Mouse (Mus musculus): ENCODE results near the gene Syt11.
"Not testable (repeated sequence)": the region's sequence is repeated elsewhere in the genome, so short reads cannot be mapped to it uniquely, and the experiment has no call there.

Syt11 gene

DNA sequence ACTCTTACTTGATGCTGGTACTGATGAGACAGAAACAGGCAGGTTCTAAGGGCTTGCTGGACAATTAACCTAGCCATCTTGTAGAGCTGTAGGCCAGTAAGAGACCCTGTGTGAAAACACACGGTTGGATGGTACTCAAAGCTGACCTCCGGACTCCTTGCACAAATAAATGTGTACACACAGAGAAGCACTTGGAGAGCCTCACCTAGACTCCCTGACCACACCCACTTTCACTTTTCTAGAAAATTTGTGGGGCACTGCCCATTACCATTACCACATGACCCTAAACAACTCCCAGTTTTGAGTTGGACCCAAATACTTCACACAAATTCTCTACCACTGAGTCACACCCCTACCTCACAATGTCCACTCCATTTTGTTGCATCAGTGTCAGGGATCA, 38.4 kb downstream of the Syt11 start:
- no peak for DNase-seq (ENCODE audit: low spot score)

- DNase-seq (ENCODE audit: low spot score): no peak
Observed at GRCm38 (mm10) chr3:88719098-88719497, 55.9 kb downstream of the Syt11 start.

- DNase-seq (ENCODE audit: low spot score): no peak
Observed at GRCm38 (mm10) chr3:88717831-88718230, 57.1 kb downstream of the Syt11 start.

- DNase-seq (ENCODE audit: low spot score): no peak
Observed at GRCm38 (mm10) chr3:88717198-88717798, 57.7 kb downstream of the Syt11 start.

GRCm38 (mm10) chr3:88716399-88717197, 58.4 kb downstream of the Syt11 start, which contains the start of gene Rit1:
Gene Rit1 (plus strand): TSS chr3:88716838.
- DNase-seq (ENCODE audit: low spot score): peak; percentile 66

DNA sequence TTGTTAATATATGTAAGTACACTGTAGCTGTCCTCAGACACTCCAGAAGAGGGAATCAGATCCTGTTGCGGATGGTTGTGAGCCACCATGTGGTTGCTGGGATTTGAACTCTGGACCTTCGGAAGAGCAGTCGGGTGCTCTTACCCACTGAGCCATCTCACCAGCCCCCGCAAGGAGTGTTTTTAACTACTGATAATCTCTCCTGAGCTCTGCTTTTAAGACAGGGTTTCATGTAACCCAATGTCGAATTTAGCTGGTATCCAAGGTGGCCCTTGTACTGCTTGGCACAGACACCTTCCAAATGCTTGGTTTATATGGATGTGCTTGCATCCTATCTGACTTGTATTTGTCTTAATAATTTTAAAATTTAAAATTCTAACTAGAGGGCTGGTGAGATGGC, 59.2 kb downstream of the Syt11 start:
- DNase-seq (ENCODE audit: low spot score): not testable (repeated sequence)

GRCm38 (mm10) chr3:88714725-88715124, 60.2 kb downstream of the Syt11 start:
- no peak for DNase-seq (ENCODE audit: low spot score)

GRCm38 (mm10) chr3:88713709-88714108, 61.3 kb downstream of the Syt11 start:
- no peak for DNase-seq (ENCODE audit: low spot score)

- DNase-seq (ENCODE audit: low spot score): no peak
Observed at GRCm38 (mm10) chr3:88701222-88701621, 73.7 kb downstream of the Syt11 start.

- DNase-seq (ENCODE audit: low spot score): no peak
Observed at GRCm38 (mm10) chr3:88700247-88700646, 74.7 kb downstream of the Syt11 start.

DNA sequence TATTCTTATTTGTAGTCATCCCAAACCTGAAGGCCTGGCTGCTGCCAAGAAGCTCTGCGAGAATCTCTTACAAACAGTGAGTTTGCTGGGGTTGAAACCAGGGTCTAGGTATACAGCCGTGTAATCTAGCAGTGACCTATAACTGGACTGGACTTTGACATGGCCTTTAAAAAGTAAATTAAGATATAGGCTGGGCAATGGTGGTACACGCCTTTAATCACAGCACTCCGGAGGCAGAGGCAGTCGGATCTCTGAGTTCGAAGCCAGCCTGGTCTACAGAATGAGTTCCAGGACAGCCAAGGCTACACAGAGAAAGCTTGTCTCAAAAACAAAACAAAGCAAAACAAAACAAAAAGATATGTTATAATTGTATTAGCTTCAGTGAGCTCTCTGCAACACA, 76.1 kb downstream of the Syt11 start:
- no peak for DNase-seq (ENCODE audit: low spot score)

DNA sequence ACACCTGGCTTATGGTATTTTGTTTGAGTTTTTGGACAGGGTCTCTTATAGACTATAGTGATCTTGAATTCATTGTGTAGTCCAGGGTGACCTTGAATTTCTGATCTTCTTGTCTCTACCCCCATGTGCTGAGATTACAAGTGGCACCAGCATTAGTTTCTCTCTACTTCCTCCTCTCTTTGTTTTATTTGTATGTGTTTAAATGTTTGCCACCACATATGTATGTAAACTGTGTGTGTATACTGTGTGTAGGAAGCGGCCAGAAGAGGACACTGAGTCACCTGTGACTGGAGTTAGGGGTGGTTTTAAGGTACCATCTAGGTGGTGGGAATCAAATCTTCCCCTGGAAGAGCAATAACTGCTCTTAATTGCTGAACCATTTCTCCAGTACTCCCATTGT, 76.9 kb downstream of the Syt11 start:
- DNase-seq (ENCODE audit: low spot score): no peak

GRCm38 (mm10) chr3:88695545-88695944, 79.4 kb downstream of the Syt11 start:
- DNase-seq (ENCODE audit: low spot score): no peak
